Mouse (Mus musculus) CH12.LX (cell line): Measurements from ENCODE around the gene Ifi27. TPM values are rescaled to one million over a fixed set of nuclear protein-coding genes. Genes with fewer than 3 reads are reported as not detected.

ENCODE experiments used
- DNase-seq: peaks from one replicate; pipeline ENCODE4 v3.0.0-alpha.2; 2013; ENCODE audit errors: extremely low read depth
- H3K27ac ChIP-seq: 2 replicates; pipeline ENCODE4 v1.5.1; 2012; ENCODE audit warnings: low read depth, mild to moderate bottlenecking, control low read depth, moderate library complexity; ENCODE audit not compliant: insufficient read depth
- H3K27me3 ChIP-seq: replicated peaks from 2 replicates; pipeline ENCODE3; 2012; ENCODE audit warnings: inconsistent platforms
- H3K36me3 ChIP-seq, 2 experiments: replicated peaks in 1 of 2; 2 replicates each; pipeline versions ENCODE3 to v1.6.1; 2012; ENCODE audit warnings: inconsistent platforms in 1 of 2, low read length in 1 of 2, mild to moderate bottlenecking in 1 of 2, mixed read lengths in 1 of 2, moderate library complexity in 1 of 2; ENCODE audit not compliant: control insufficient read depth in 1 of 2, insufficient read depth in 1 of 2
- H3K4me1 ChIP-seq, 2 experiments: 2 replicates each; pipeline ENCODE4 v1.6.1; 2012; ENCODE audit warnings: inconsistent platforms in 1 of 2, moderate library complexity in 1 of 2; ENCODE audit not compliant: insufficient read depth in 2 of 2, control insufficient read depth in 1 of 2
- H3K4me2 ChIP-seq: 2 replicates; pipeline ENCODE4 v1.6.1; 2012; ENCODE audit warnings: low read depth, mild to moderate bottlenecking, control low read depth; ENCODE audit not compliant: poor library complexity, insufficient read depth, severe bottlenecking
- H3K4me3 ChIP-seq, 3 experiments: fragments of 150-350 bp in 1 of 3; sonication (generic) in 1 of 3; replicated peaks in 1 of 3; 2 replicates each; pipeline versions ENCODE3 to v1.5.1; 2011 to 2012; ENCODE audit warnings: low read depth in 2 of 3, low read length in 2 of 3, mild to moderate bottlenecking in 2 of 3, moderate library complexity in 2 of 3, control low read depth in 1 of 3, improper control_type of control experiment in 1 of 3, inconsistent platforms in 1 of 3, mixed read lengths in 1 of 3; ENCODE audit not compliant: poor library complexity in 1 of 3
- H3K79me2 ChIP-seq: replicated peaks from 2 replicates; pipeline ENCODE4 v1.6.1; 2012; ENCODE audit warnings: mild to moderate bottlenecking, moderate library complexity; ENCODE audit not compliant: control insufficient read depth, poor library complexity, insufficient read depth, severe bottlenecking; ENCODE audit errors: extremely low read depth
- H3K9ac ChIP-seq: 2 replicates; pipeline ENCODE4 v1.6.1; 2012; ENCODE audit warnings: low read depth, mild to moderate bottlenecking, control low read depth, moderate library complexity; ENCODE audit not compliant: insufficient read depth
- H3K9me3 ChIP-seq: replicated peaks from 2 replicates; pipeline ENCODE3; 2012; ENCODE audit warnings: low read length, inconsistent platforms, mixed read lengths
- BHLHE40 ChIP-seq: IDR thresholded peaks from 2 replicates; pipeline ENCODE4 v1.6.1; 2011; ENCODE audit warnings: mild to moderate bottlenecking, low read depth, low read length, improper control_type of control experiment
- CHD1 ChIP-seq: IDR thresholded peaks from 2 replicates; pipeline ENCODE4 v1.6.1; 2012; ENCODE audit warnings: low read depth, low read length, improper control_type of control experiment, inconsistent platforms
- CHD2 ChIP-seq: IDR thresholded peaks from 2 replicates; pipeline ENCODE4 v1.6.1; 2011; ENCODE audit warnings: low read length, improper control_type of control experiment
- CTCF ChIP-seq, 2 experiments: IDR thresholded peaks in 1 of 2; conservative IDR thresholded peaks in 1 of 2; 2 replicates each; pipeline ENCODE4 v1.5.1; 2011 to 2012; ENCODE audit warnings: low read depth in 2 of 2, low read length in 2 of 2, improper control_type of control experiment in 1 of 2, inconsistent platforms in 1 of 2, mild to moderate bottlenecking in 1 of 2, moderate library complexity in 1 of 2
- E2F4 ChIP-seq: IDR thresholded peaks from 2 replicates; pipeline ENCODE4 v1.6.1; 2011; ENCODE audit warnings: low read depth, low read length, improper control_type of control experiment; ENCODE audit not compliant: insufficient replicate concordance
- ELF1 ChIP-seq: IDR thresholded peaks from 2 replicates; pipeline ENCODE4 v1.6.1; 2014; ENCODE audit warnings: low read depth, mild to moderate bottlenecking, inconsistent platforms, low read length, improper control_type of control experiment
- EP300 ChIP-seq: IDR thresholded peaks from 2 replicates; pipeline ENCODE4 v1.6.1; 2011; ENCODE audit warnings: low read length, improper control_type of control experiment
- ETS1 ChIP-seq: conservative IDR thresholded peaks from 2 replicates; pipeline ENCODE4 v1.6.1; 2012; ENCODE audit warnings: low read depth, mild to moderate bottlenecking, inconsistent platforms, low read length, improper control_type of control experiment, moderate library complexity
- GABPA ChIP-seq: IDR thresholded peaks from 2 replicates; pipeline ENCODE4 v1.6.1; 2012; ENCODE audit warnings: low read depth, low read length, improper control_type of control experiment, inconsistent platforms; ENCODE audit not compliant: insufficient replicate concordance
- HCFC1 ChIP-seq: IDR thresholded peaks from 2 replicates; pipeline ENCODE4 v1.6.1; 2012; ENCODE audit warnings: low read depth, mild to moderate bottlenecking, inconsistent platforms, low read length, improper control_type of control experiment
- IRF4 ChIP-seq: IDR thresholded peaks from 2 replicates; pipeline ENCODE4 v1.6.1; 2014; ENCODE audit warnings: low read depth, mild to moderate bottlenecking, inconsistent platforms, low read length, improper control_type of control experiment
- JUN ChIP-seq: IDR thresholded peaks from 2 replicates; pipeline ENCODE4 v1.6.1; 2011; ENCODE audit warnings: low read depth, mild to moderate bottlenecking, low read length, improper control_type of control experiment, moderate library complexity; ENCODE audit not compliant: insufficient read depth
- JUND ChIP-seq: conservative IDR thresholded peaks from 2 replicates; pipeline ENCODE4 v1.6.1; 2011; ENCODE audit warnings: low read depth, low read length, improper control_type of control experiment
- KAT2A ChIP-seq: IDR thresholded peaks from 2 replicates; pipeline ENCODE4 v1.6.1; 2012; ENCODE audit warnings: low read length, improper control_type of control experiment, inconsistent platforms; ENCODE audit not compliant: insufficient replicate concordance
- MAFK ChIP-seq: IDR thresholded peaks from 2 replicates; pipeline ENCODE4 v1.6.1; 2011; ENCODE audit warnings: low read length, improper control_type of control experiment; ENCODE audit not compliant: insufficient replicate concordance
- MAX ChIP-seq: IDR thresholded peaks from 2 replicates; pipeline ENCODE4 v1.6.1; 2011; ENCODE audit warnings: low read length, improper control_type of control experiment
- MAZ ChIP-seq: IDR thresholded peaks from 2 replicates; pipeline ENCODE4 v1.6.1; 2012; ENCODE audit warnings: low read depth, mild to moderate bottlenecking, inconsistent platforms, low read length, improper control_type of control experiment, moderate library complexity
- MEF2A ChIP-seq: IDR thresholded peaks from 2 replicates; pipeline ENCODE4 v1.6.1; 2014; ENCODE audit warnings: low read depth, mild to moderate bottlenecking, inconsistent platforms, low read length, improper control_type of control experiment, borderline replicate concordance
- MXI1 ChIP-seq: IDR thresholded peaks from 2 replicates; pipeline ENCODE4 v1.6.1; 2011; ENCODE audit warnings: mild to moderate bottlenecking, low read depth, low read length, improper control_type of control experiment
- MYC ChIP-seq: IDR thresholded peaks from 2 replicates; pipeline ENCODE4 v1.6.1; 2011; ENCODE audit warnings: low read depth, mild to moderate bottlenecking, improper control_type of control experiment, low read length
- NELFE ChIP-seq: IDR thresholded peaks from 2 replicates; pipeline ENCODE4 v1.6.1; 2011; ENCODE audit warnings: low read depth, low read length, improper control_type of control experiment
- NRF1 ChIP-seq: IDR thresholded peaks from 2 replicates; pipeline ENCODE4 v1.6.1; 2014; ENCODE audit warnings: low read depth, mild to moderate bottlenecking, inconsistent platforms, low read length, improper control_type of control experiment, moderate library complexity
- PAX5 ChIP-seq: IDR thresholded peaks from 2 replicates; pipeline ENCODE4 v1.6.1; 2012; ENCODE audit warnings: low read length, inconsistent platforms, mixed read lengths
- POLR2A ChIP-seq: IDR thresholded peaks from 2 replicates; pipeline ENCODE4 v1.6.1; 2011; ENCODE audit warnings: low read depth, mild to moderate bottlenecking, improper control_type of control experiment, low read length
- POLR2AphosphoS2 ChIP-seq: IDR thresholded peaks from 2 replicates; pipeline ENCODE4 v1.6.1; 2011; ENCODE audit warnings: low read depth, low read length, improper control_type of control experiment
- RAD21 ChIP-seq: IDR thresholded peaks from 2 replicates; pipeline ENCODE4 v1.6.1; 2011; ENCODE audit warnings: low read depth, mild to moderate bottlenecking, low read length, improper control_type of control experiment, moderate library complexity
- RCOR1 ChIP-seq: conservative IDR thresholded peaks from 2 replicates; pipeline ENCODE4 v1.6.1; 2012; ENCODE audit warnings: low read depth, mild to moderate bottlenecking, inconsistent platforms, low read length, improper control_type of control experiment
- SIN3A ChIP-seq: IDR thresholded peaks from 2 replicates; pipeline ENCODE4 v1.6.1; 2012; ENCODE audit warnings: low read length, improper control_type of control experiment, inconsistent platforms
- SMC3 ChIP-seq: IDR thresholded peaks from 2 replicates; pipeline ENCODE4 v1.6.1; 2011; ENCODE audit warnings: low read depth, low read length, improper control_type of control experiment
- TBP ChIP-seq: conservative IDR thresholded peaks from 2 replicates; pipeline ENCODE4 v1.6.1; 2011; ENCODE audit warnings: low read depth, low read length, improper control_type of control experiment
- TCF12 ChIP-seq: IDR thresholded peaks from 2 replicates; pipeline ENCODE4 v1.6.1; 2014; ENCODE audit warnings: low read depth, mild to moderate bottlenecking, inconsistent platforms, low read length, improper control_type of control experiment
- UBTF ChIP-seq: IDR thresholded peaks from 2 replicates; pipeline ENCODE4 v1.6.1; 2012; ENCODE audit warnings: low read depth, mild to moderate bottlenecking, inconsistent platforms, low read length, improper control_type of control experiment, moderate library complexity
- USF1 ChIP-seq: IDR thresholded peaks from 2 replicates; pipeline ENCODE4 v1.6.1; 2014; ENCODE audit warnings: low read depth, mild to moderate bottlenecking, inconsistent platforms, low read length, improper control_type of control experiment
- USF2 ChIP-seq: conservative IDR thresholded peaks from 2 replicates; pipeline ENCODE4 v1.6.1; 2011; ENCODE audit warnings: low read depth, low read length, improper control_type of control experiment
- ZC3H11A ChIP-seq: IDR thresholded peaks from 2 replicates; pipeline ENCODE4 v1.6.1; 2012; ENCODE audit warnings: low read depth, mild to moderate bottlenecking, inconsistent platforms, low read length, improper control_type of control experiment
- ZKSCAN1 ChIP-seq: IDR thresholded peaks from 2 replicates; pipeline ENCODE4 v1.6.1; 2012; ENCODE audit warnings: low read depth, inconsistent platforms, low read length, improper control_type of control experiment, borderline replicate concordance
- ZMIZ1 ChIP-seq: IDR thresholded peaks from 2 replicates; pipeline ENCODE4 v1.6.1; 2012; ENCODE audit warnings: low read depth, mild to moderate bottlenecking, inconsistent platforms, low read length, improper control_type of control experiment
- ZNF384 ChIP-seq: IDR thresholded peaks from 2 replicates; pipeline ENCODE4 v1.6.1; 2012; ENCODE audit warnings: low read depth, low read length, improper control_type of control experiment, inconsistent platforms
- dilution Hi-C: fragments of 300-500 bp; cut with MboI; formaldehyde crosslinking; loops from 2 replicates; pipeline ENCODE4 v1.14.3; 2020; ENCODE audit warnings: low sequenced_read_pairs; ENCODE audit not compliant: extremely low pct_unique_long_range_greater_than_20kb, extremely low pct_ligation_motif_present
- in situ Hi-C: fragments of 300-500 bp; cut with MboI; formaldehyde crosslinking; loops from 3 replicates; pipeline ENCODE4 v1.14.3; 2019; ENCODE audit warnings: low sequenced_read_pairs, low pct_ligation_motif_present, low pct_unique_long_range_greater_than_20kb, mixed read lengths
- polyA plus RNA-seq: library from polyadenylated mRNA; unstranded; fragments of >175 nt; gene quantifications from 2 replicates; pipeline ENCODE4 v1.2.1, GENCODE M21; 2012; ENCODE audit warnings: low read depth; ENCODE audit not compliant: insufficient read length
- total RNA-seq, 2 experiments: library from RNA; depleted of rRNA; stranded (reverse); fragments of 300-350 nt in 1 of 2; fragments of >200 nt in 1 of 2; gene quantifications; 2 replicates each; pipeline ENCODE4 v1.2.3; 2012 to 2014

Ifi27 gene
- total and polyA plus RNA-seq, 3 experiments = 132 to 198 (median 135) TPM

DNA sequence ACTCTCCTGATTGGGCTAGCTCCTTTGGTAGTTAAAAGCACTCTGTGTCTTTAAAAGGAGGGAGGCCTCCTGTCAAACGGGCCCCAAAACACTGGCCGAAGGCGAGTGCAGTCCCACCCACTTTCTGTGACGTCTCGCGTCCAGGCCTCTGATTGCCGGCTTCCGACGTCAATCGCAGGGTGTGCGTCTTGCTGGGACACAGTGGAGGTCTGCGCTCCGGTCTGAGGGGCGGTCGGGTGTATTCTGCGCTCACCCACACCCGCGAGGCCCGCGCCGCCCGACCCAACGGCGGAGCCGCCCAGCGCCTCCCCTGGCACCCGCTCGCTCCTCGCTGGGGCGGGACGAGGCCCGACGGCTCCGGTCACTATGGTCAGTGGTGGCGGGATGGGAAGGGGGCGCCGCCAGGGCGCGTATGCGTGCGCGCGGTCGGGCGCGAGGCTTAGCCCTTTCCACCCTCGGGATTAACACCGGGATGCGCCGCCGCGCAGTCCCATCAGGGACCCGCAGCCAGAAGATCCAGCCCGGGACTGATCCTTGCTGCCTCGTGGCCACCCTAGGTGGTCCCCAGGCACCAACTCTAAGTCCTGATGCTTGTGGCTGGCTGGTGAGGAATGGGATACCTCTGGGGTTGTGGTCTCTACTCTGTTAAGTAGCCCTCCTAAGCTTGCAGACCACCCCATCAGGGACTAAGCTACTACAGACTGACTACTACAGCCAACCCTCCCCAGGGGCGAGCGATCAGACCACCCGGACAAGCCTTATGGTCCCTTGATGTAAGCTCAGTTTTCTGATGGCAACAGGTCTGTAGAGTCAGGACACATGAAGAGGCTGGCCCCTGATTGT lies 45.3 kb upstream of the Ifi27 start, which contains the start of gene Otub2:
TSS of gene Otub2 (plus strand) at position 178 of the 843 bp plus-strand sequence.
- dilution Hi-C loops (no loop called here), in situ Hi-C loops (no loop called here)
- H3K36me3 ChIP-seq = peaks cover 0 to 15% of the 10 kb centered on the region in 2 experiments
- H3K27ac ChIP-seq = no peak within 1 kb of the TSS
- no peaks in the 10 kb centered on the region for H3K27me3 ChIP-seq
- H3K79me2 ChIP-seq = no peaks in the 10 kb centered on the region; the same call in 1 of the 2 replicates
- peak within 1 kb of the TSS; percentile 82 for H3K4me2 ChIP-seq
- H3K9ac ChIP-seq = peak within 1 kb of the TSS; percentile 71
- DNase-seq = peak; percentile 95
- H3K9me3 ChIP-seq = no peaks in the 10 kb centered on the region
- peaks cover 8 to 16% of the 10 kb centered on the region in 2 experiments; a peak in 3 of 4 replicates for H3K4me1 ChIP-seq
- peak within 1 kb of the TSS; percentile 80 to 92 (median 84) for H3K4me3 ChIP-seq
- TF ChIP-seq E2F4 (no peak), BHLHE40 (no peak), TCF12 (peak; percentile 48; the same call in 1 of the 2 replicates), IRF4 (peak; percentile 60), CHD2 (peak; percentile 91), MEF2A (no peak; the same call in 1 of the 2 replicates), UBTF (peak; percentile 74; the same call in 1 of the 2 replicates), EP300 (no peak), ZMIZ1 (peak; percentile 69; the same call in 1 of the 2 replicates), CHD1 (no peak), USF2 (no peak), JUND (no peak), NRF1 (no peak), KAT2A (no peak), MAZ (no peak), POLR2AphosphoS2 (no peak), RCOR1 (no peak), ZC3H11A (no peak), HCFC1 (peak; percentile 67), MAFK (no peak), NELFE (no peak), CTCF (conservative IDR thresholded peaks at IDR 0.05 in 1 of 2, IDR thresholded peaks at IDR 0.05 in 1 of 2; ENCODE audit: low read depth in 2 of 2, low read length in 2 of 2) (no peak), SIN3A (peak; percentile 93), USF1 (no peak), GABPA (no peak), PAX5 (no peak), SMC3 (no peak), TBP (no peak), POLR2A (peak; percentile 54; the same call in 1 of the 2 replicates), MAX (peak; percentile 74; the same call in 1 of the 2 replicates), JUN (no peak), ELF1 (peak; percentile 48), MXI1 (peak; percentile 36; the same call in 1 of the 2 replicates), ZNF384 (no peak), ZKSCAN1 (no peak), ETS1 (no peak), RAD21 (no peak), MYC (no peak)
